Mouse (Mus musculus) urinary bladder, adult 2 months (tissue): Measurements from ENCODE around the gene Rnf144a. TPM values are rescaled to one million over a fixed set of nuclear protein-coding genes. Genes with fewer than 3 reads are reported as not detected.
"Not testable (repeated sequence)": the region's sequence is repeated elsewhere in the genome, so short reads cannot be mapped to it uniquely, and the experiment has no call there.

Experiments used
- DNase-seq: peaks from one replicate; pipeline ENCODE4 v3.0.0; 2022; ENCODE audit warnings: low spot score
- polyA plus RNA-seq: library from polyadenylated mRNA; depleted of rRNA; stranded (reverse); fragments of >200 nt; gene quantifications from 2 replicates; pipeline ENCODE4 v1.2.3, GENCODE M21; 2012; rRNA removed

Gene Rnf144a
- polyA plus RNA-seq: 3.4 and 5.5 TPM in 2 replicates

DNA sequence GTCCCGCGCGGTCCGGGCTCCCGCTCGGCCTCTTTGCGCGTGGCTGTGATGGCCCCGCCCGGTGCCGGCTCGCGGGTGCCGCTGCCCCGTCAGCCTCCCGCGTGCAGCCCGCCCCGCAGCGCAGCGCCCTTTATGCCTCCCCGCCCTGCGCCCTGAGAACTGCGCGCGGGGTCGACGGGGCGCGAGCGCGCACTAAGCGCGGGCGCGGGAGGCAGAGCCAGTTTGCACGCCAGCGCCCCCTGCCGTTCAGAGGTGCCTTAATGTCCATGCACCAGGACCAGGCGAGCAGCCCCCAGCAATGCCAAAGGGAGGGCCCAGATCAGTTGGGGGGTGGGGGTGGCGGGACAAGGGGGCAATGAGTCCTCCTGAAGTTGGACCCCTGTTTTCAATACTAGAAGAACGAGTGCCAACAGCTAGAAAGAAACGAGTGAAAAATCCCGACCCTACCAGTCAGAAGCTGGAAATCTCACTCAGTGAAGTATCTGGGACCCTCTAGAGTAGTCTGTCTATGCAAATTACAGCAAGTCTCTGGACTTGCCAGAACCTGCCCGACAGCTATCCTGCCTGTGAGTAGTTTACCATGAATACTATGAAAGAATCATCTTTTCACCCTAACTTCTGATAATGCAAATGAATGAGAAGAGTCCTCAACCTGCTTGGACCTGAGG is at the start of gene Rnf144a:
Rnf144a (minus strand) TSS at position 151 of the 668 bp plus-strand sequence.
- DNase-seq: peak; percentile 82

DNA sequence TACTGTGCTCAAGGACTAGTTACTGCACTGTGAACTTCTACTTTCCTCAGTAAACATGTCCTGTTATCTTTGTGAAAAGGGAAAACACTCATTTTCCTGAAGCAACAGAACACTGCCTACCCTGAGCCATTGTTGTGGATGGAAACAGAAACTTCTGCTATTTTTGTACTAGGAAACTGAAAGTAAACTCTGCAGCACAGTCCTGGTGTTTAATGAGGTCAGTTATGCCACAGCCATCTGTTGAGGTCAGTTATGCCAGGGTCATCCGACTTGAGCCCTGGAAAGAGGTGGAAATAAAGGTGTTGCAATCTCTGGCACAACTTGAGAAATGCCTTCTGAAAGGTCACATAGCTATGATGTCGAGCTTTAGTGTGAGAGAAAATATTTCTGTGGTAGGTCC is 45.0 kb upstream of the Rnf144a start:
- no peak for DNase-seq

- peak; percentile 29 for DNase-seq
Observed at GRCm38 (mm10) chr12:26456028-26456698, 41.1 kb upstream of the Rnf144a start, which contains the start of gene Rsad2. Rsad2 (minus strand) TSS chr12:26456452.

DNA sequence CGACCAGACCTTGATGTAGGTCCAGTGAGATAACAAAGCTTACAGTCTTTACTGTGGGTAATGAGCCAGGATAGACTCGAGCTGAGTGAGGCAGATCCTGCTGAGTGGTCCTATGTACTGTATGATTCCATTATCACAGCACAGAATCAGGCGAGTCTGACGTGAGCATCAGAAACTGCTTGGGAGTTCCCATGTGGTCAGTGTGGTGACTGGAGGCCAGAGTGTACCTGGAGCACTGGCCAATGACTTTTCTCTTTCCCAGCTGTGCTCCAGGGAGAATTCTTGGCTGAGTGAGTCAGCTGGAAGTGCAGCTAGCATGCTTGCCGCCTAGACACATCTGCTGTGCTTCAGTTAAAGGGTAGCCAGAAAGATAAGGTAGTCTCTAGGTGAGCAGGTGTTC is 39.6 kb upstream of the Rnf144a start:
- DNase-seq: no peak

DNA sequence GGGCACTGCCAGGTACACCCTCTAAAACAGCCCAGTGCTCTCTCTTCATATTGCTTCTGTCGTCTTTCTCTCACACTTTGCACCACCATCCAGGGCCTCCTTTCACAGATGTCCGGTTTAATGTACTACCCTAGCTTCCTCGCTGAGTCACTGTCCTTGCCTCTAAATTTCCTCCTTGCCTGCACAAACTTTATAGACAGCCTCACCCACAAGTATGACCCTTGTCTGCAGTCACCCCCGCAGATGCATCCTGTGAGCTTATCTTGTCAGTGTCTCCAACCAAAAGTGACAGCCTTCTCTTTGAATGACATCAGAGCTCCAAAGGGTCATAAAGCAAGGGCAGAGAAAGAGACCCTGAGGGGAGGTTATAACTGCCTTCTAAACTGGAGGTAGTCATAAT is 37.9 kb upstream of the Rnf144a start:
- DNase-seq: no peak

DNA sequence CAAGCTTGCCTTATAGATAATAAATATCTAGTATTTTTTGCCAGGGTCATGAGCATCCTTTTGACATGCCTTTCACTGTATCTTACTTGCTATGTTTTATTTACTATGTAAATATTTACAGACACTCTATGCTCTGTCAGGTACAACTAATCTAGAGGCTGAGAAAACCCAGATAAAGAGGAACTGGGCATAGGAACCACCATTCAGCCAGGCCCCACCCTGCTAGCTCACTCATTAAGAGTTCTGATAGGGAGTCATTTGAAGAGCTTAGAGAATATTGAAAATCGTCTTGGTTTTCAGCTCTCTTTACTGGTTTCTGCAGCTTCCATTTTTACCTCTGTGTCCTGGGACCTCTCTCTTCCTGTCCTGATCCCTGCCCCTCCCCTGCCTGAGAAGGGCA is 36.1 kb upstream of the Rnf144a start:
- DNase-seq: no peak

DNA sequence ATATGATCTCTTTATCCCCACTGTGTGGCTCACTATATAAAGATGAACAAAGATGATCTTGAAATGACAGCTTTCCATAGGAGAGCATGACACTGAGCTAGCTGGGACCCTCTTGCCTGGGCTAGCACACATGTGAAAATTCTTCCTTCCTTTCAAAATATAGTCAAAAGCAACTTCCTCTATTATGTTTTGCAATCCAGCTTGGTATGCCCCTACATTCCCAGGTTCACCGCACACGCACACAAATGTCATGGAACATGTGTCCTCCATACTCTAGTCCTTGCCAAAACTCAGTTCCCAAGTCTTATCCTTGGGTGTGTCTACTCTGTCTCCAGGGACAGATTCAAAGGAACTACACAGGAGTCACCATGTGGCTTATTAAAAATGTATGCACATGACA is 34.4 kb upstream of the Rnf144a start:
- no peak for DNase-seq

DNA sequence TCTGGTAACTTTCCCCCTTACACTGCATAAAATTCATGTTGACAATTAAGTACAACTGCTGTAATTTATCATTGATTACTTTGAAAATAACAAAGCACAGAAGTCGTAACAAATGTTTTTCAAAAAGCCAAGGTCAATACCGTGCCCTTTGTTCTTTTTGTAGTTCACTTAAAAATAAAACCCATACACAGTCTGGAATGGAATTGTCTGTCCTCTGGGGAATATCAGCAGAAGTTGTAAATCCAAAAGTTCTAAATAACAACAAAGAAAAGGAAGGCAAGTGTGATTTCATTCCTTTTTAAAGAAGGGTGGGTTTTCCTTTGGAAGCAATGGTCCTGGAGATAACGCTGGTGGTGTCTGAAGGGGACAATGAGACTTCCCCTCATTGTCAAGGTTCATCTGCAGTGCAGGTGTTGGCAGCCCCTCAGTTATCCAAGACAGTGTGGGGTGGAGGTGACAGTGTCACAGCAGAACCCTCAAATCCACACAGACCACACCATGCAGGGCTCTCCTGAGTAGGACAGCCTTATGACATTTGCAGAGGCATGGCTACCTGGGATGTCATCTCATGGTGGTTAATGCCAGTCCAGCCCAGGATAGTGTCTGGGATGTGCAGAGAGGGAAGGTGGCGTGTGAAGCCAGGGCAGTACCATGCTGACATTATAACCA is 31.5 kb upstream of the Rnf144a start:
- no peak for DNase-seq

DNA sequence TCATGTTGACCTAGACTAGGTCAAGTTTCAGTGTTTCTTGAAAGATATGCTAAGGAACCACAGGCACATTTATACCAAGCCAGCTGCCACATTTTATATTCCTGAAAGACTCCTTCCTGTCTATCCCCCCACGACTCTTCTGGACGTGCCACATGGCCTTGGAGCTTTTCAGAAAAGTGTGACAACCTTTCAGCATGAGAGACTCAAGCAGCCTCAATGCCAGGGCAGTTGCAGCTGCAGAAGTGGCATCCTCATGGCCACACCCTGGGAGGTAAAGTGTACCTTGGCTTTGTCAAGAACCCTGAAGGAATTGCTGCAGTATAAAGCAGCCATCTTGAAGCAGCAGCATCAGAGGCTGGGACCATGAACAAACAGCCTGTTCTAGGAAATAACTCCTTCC is 29.5 kb upstream of the Rnf144a start:
- DNase-seq: no peak

- DNase-seq: peak; percentile 34
Observed at GRCm38 (mm10) chr12:26444054-26444453, 29.0 kb upstream of the Rnf144a start.

GRCm38 (mm10) chr12:26439366-26439765 is 24.3 kb upstream of the Rnf144a start:
- no peak for DNase-seq

DNA sequence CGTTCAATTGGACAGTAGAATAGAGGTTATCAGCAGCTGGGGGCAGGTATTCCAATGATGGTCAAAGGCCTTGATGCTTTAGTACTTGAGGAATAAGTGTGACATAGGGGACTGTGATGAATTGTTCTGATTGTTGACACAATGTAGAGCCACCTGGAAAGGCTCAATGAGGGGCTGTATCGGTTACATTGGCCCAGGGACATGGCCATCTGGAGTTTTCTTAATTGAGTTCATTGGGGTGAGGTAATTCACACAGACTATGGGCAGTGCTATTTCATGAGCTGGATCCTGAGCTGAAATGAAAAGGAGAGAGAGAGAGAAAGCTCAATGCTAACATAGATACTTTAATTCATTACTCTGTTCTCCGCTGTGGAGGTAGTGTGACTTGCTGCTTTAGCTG is 22.9 kb upstream of the Rnf144a start:
- no peak for DNase-seq

DNA sequence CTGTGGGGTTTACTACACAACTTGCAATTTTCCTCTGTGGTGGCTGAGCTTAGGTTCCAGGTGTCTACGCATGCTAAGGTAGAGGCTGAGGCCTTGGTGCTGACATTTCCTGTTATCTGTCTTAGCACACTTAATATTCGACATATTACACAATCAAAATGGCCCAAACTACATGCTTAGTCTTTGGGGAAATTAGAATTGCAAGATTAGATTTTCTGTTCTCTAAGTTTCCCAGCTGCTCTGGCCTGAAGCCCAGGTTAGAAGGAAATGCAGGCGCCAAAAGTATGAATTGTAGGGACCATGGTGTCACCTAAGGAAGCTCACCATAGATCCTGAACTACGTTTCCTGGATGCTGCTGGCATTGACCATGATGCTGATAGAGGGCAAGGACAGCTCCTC is 21.3 kb upstream of the Rnf144a start:
- no peak for DNase-seq

GRCm38 (mm10) chr12:26428771-26429170 is 13.7 kb upstream of the Rnf144a start:
- not testable (repeated sequence) for DNase-seq

GRCm38 (mm10) chr12:26424841-26425240 is 9.8 kb upstream of the Rnf144a start:
- DNase-seq: no peak

- DNase-seq: no peak
Observed at GRCm38 (mm10) chr12:26418322-26418721, 3.3 kb upstream of the Rnf144a start.

GRCm38 (mm10) chr12:26416636-26417295 is 1.7 kb upstream of the Rnf144a start:
- DNase-seq: no peak

GRCm38 (mm10) chr12:26414451-26415103 is 477 bp downstream of the Rnf144a start:
- no peak for DNase-seq

DNA sequence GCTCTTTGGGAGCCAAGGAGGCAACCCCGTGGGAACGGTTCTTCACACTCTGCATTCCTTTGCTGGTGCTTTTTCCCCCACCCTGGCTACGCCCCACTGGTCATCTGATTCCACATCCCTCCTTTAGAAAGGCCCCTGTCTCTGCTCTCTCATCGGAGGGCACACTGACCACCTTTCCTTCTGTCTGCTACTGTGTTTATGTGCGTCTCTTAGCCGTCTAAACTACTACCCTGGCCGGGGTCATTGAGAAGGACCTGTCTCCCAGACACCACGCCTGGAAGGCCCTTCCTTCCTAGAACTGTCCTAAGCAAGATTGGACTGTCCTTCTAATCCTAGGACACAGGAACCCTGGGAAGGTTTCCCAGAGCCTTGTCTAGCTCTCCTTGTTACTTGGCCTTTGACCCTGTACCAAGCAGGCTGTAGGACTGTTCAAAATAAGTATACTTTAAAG is 1.1 kb downstream of the Rnf144a start:
- no peak for DNase-seq

- DNase-seq: no peak
Observed at GRCm38 (mm10) chr12:26412802-26413201, 2.3 kb downstream of the Rnf144a start.

- no peak for DNase-seq
Observed at GRCm38 (mm10) chr12:26411841-26412450, 3.1 kb downstream of the Rnf144a start.
